Mouse (Mus musculus): Measurements from ENCODE around the gene Lrp6. TPM values are rescaled to one million over a fixed set of nuclear protein-coding genes. Genes with fewer than 3 reads are reported as not detected.
A peak's percentile ranks its signal among the peaks of the same experiment; 100 is the strongest.

Gene Lrp6
- polyA plus RNA-seq, 1 experiment from 2014 or later, result 10.1 TPM

GRCm38 (mm10) chr6:134504866-134505265 lies 61.9 kb downstream of the Lrp6 start:
- Histone ChIP-seq H3K4me3 (ENCODE audit: low read depth, low read length) (no peak overlapping the region), H3K4me1 (ENCODE audit: insufficient read depth) (0 out of 2 replicates have a peak, but pooled peaks cover under 1% of the 10 kb centered on the region), H3K27me3 (ENCODE audit: insufficient read depth, low read length) (no peaks in the 10 kb centered on the region), H3K9me3 (ENCODE audit: low read length) (no peaks in the 10 kb centered on the region), H3K36me3 (replicated peaks; ENCODE audit: insufficient read depth, low read length) (peaks cover 22% of the 10 kb centered on the region), H3K9ac (replicated peaks) (no peak overlapping the region), H3K4me2 (ENCODE audit: low read depth, low read length) (no peak overlapping the region), H3K27ac (ENCODE audit: low read depth) (peak overlapping the region; percentile 29; the same call in 1 of the 2 replicates)
- peak; percentile 96 for ATAC-seq
- peak; percentile 25 for DNase-seq
- 52% methylated on average over 4 of the region's 4 CpGs for WGBS (ENCODE audit: insufficient replicate concordance)
- 0 out of 2 replicates have a peak, but pooled peaks have one; percentile 6 for TF ChIP-seq EP300 (IDR thresholded peaks at IDR 0.05; ENCODE audit: low read depth)
- no peak for TF ChIP-seq CTCF (IDR thresholded peaks at IDR 0.05; ENCODE audit: low read depth)

- ATAC-seq (no peak), DNase-seq (no peak)
- 81% methylated on average over 7 of the region's 7 CpGs for WGBS (ENCODE audit: insufficient replicate concordance)
- Histone ChIP-seq H3K27me3 (ENCODE audit: insufficient read depth, low read length) (no peaks in the 10 kb centered on the region), H3K9me3 (ENCODE audit: low read length) (no peaks in the 10 kb centered on the region), H3K4me2 (ENCODE audit: low read depth, low read length) (no peak overlapping the region), H3K27ac (ENCODE audit: low read depth) (no peak overlapping the region), H3K9ac (replicated peaks) (no peak overlapping the region), H3K4me1 (ENCODE audit: insufficient read depth) (peaks cover 8% of the 10 kb centered on the region; the same call in 1 of the 2 replicates), H3K36me3 (replicated peaks; ENCODE audit: insufficient read depth, low read length) (peaks cover 20% of the 10 kb centered on the region), H3K4me3 (ENCODE audit: low read depth, low read length) (no peak overlapping the region)
- TF ChIP-seq CTCF (IDR thresholded peaks at IDR 0.05; ENCODE audit: low read depth) (no peak), EP300 (IDR thresholded peaks at IDR 0.05; ENCODE audit: low read depth) (no peak)
Observed at GRCm38 (mm10) chr6:134502335-134502734, 64.4 kb downstream of the Lrp6 start.

- DNase-seq, result no peak
- WGBS (ENCODE audit: insufficient replicate concordance), result 81% methylated on average over 10 of the region's 10 CpGs
- TF ChIP-seq EP300 (IDR thresholded peaks at IDR 0.05; ENCODE audit: low read depth), result no peak
- no peak for TF ChIP-seq CTCF (IDR thresholded peaks at IDR 0.05; ENCODE audit: low read depth)
Observed at GRCm38 (mm10) chr6:134500381-134501162, 66.2 kb downstream of the Lrp6 start.

GRCm38 (mm10) chr6:134499089-134499488 lies 67.7 kb downstream of the Lrp6 start:
- DNase-seq, result no peak
- Histone ChIP-seq H3K4me3 (ENCODE audit: low read depth, low read length) (no peak overlapping the region), H3K27ac (ENCODE audit: low read depth) (0 out of 2 replicates have a peak overlapping the region, but pooled peaks have one; percentile 14), H3K27me3 (ENCODE audit: insufficient read depth, low read length) (no peaks in the 10 kb centered on the region), H3K36me3 (replicated peaks; ENCODE audit: insufficient read depth, low read length) (no peaks in the 10 kb centered on the region), H3K4me2 (ENCODE audit: low read depth, low read length) (no peak overlapping the region), H3K4me1 (ENCODE audit: insufficient read depth) (peaks cover 8% of the 10 kb centered on the region; the same call in 1 of the 2 replicates), H3K9ac (replicated peaks) (no peak overlapping the region), H3K9me3 (ENCODE audit: low read length) (no peaks in the 10 kb centered on the region)
- peak; percentile 62 for ATAC-seq
- WGBS (ENCODE audit: insufficient replicate concordance), result 61% methylated on average over 2 of the region's 2 CpGs
- TF ChIP-seq CTCF (IDR thresholded peaks at IDR 0.05; ENCODE audit: low read depth) (no peak), EP300 (IDR thresholded peaks at IDR 0.05; ENCODE audit: low read depth) (no peak)

More at GRCm38 (mm10) chr6:134500381-134501162, 66.2 kb downstream of the Lrp6 start:
- Histone ChIP-seq H3K36me3 (replicated peaks; ENCODE audit: insufficient read depth, low read length) (peaks cover 6% of the 10 kb centered on the region; the same call in 1 of the 2 replicates), H3K27ac (ENCODE audit: low read depth) (no peak overlapping the region), H3K4me3 (ENCODE audit: low read depth, low read length) (no peak overlapping the region), H3K9me3 (ENCODE audit: low read length) (no peaks in the 10 kb centered on the region), H3K9ac (replicated peaks) (no peak overlapping the region), H3K4me1 (ENCODE audit: insufficient read depth) (peaks cover 8% of the 10 kb centered on the region; the same call in 1 of the 2 replicates), H3K27me3 (ENCODE audit: insufficient read depth, low read length) (no peaks in the 10 kb centered on the region), H3K4me2 (ENCODE audit: low read depth, low read length) (no peak overlapping the region)
- no peak for ATAC-seq

GRCm38 (mm10) chr6:134498518-134498917 lies 68.2 kb downstream of the Lrp6 start:
- TF ChIP-seq CTCF (IDR thresholded peaks at IDR 0.05; ENCODE audit: low read depth) (no peak), EP300 (IDR thresholded peaks at IDR 0.05; ENCODE audit: low read depth) (no peak)
- DNase-seq, result no peak

GRCm38 (mm10) chr6:134494828-134495698 lies 71.7 kb downstream of the Lrp6 start:
- no peak overlapping the region for H3K4me3 ChIP-seq (ENCODE audit: low read depth, low read length)
- ATAC-seq (no peak), DNase-seq (no peak)
- WGBS (ENCODE audit: insufficient replicate concordance), result 73% methylated on average over 8 of the region's 8 CpGs
- no peaks in the 10 kb centered on the region for H3K36me3 ChIP-seq (replicated peaks; ENCODE audit: insufficient read depth, low read length)
- TF ChIP-seq CTCF (IDR thresholded peaks at IDR 0.05; ENCODE audit: low read depth) (no peak), EP300 (IDR thresholded peaks at IDR 0.05; ENCODE audit: low read depth) (no peak)
- H3K9ac ChIP-seq (replicated peaks), result no peak overlapping the region
- no peak overlapping the region for H3K4me2 ChIP-seq (ENCODE audit: low read depth, low read length)
- H3K4me1 ChIP-seq (ENCODE audit: insufficient read depth), result peaks cover 8% of the 10 kb centered on the region; the same call in 1 of the 2 replicates
- no peak overlapping the region for H3K27ac ChIP-seq (ENCODE audit: low read depth)
- H3K9me3 ChIP-seq (ENCODE audit: low read length), result no peaks in the 10 kb centered on the region
- H3K27me3 ChIP-seq (ENCODE audit: insufficient read depth, low read length), result no peaks in the 10 kb centered on the region

More at GRCm38 (mm10) chr6:134498518-134498917, 68.2 kb downstream of the Lrp6 start:
- Histone ChIP-seq H3K4me1 (ENCODE audit: insufficient read depth) (peaks cover 8% of the 10 kb centered on the region; the same call in 1 of the 2 replicates), H3K9ac (replicated peaks) (no peak overlapping the region), H3K4me3 (ENCODE audit: low read depth, low read length) (no peak overlapping the region), H3K9me3 (ENCODE audit: low read length) (no peaks in the 10 kb centered on the region), H3K27me3 (ENCODE audit: insufficient read depth, low read length) (no peaks in the 10 kb centered on the region), H3K27ac (ENCODE audit: low read depth) (no peak overlapping the region), H3K4me2 (ENCODE audit: low read depth, low read length) (no peak overlapping the region), H3K36me3 (replicated peaks; ENCODE audit: insufficient read depth, low read length) (no peaks in the 10 kb centered on the region)
- no peak for ATAC-seq
